Comparison of ENCODE assay signal across 19 mouse cellular contexts in the genomic region with DNA sequence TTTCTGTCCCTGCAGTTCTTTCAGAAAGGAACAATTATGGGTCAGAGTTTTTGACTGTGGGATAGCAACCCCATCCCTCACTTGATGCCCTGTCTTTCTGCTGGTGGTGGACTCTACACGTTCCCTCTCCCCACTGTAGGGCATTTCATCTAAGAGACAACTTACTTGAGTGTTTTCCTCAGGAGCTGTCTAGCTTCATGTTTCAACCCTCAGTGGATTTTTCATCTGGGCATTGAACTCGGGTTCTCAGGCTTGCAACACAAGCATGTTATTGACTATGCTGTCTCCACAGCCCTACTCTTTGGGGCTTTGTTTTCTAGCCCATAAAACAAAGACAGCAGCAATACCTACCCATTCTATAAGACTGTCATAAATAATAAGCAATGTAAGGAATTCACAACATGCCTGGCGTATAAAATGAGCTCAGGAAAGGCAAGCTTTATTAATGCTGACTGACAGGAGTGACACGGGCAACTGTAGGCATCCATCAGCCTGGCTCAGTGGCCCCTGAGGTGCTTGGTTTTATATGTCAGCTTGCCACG.
"Had no signal": no experiment of that assay in that cellular context is flagged by ENCODE, and none has a peak within 500 bp of the region (broad histone marks: within the 10 kb centered on the region; RNA-seq: fewer than 3 reads in every experiment).

No protein-coding gene starts in this region.

- H3K9me3 ChIP-seq: midbrain, embryonic 13.5 days; neural tube, embryonic 15.5 days had no signal

- DNase-seq: lung, adult 18-20 months; lung, embryonic 14.5 days; lung, postnatal 10 days; lung, postnatal 4 days; retina, postnatal 1 day; right cerebral cortex, adult 18-20 months; right cerebral cortex, postnatal 25 days; right cerebral cortex, postnatal 4 days; spleen, adult 18-20 months; thymus, adult 18-20 months; thymus, postnatal 14 days; thymus, postnatal 36 days had no signal

- H3K9ac ChIP-seq: liver, embryonic 14.5 days; lung, embryonic 14.5 days; midbrain, embryonic 13.5 days; neural tube, embryonic 13.5 days; neural tube, embryonic 15.5 days had no signal

- H3K27ac ChIP-seq: liver, embryonic 14.5 days; midbrain, embryonic 10.5 days; midbrain, embryonic 13.5 days; neural tube, embryonic 13.5 days; neural tube, embryonic 15.5 days had no signal

- H3K27me3 ChIP-seq: midbrain, embryonic 13.5 days; neural tube, embryonic 13.5 days; neural tube, embryonic 15.5 days had no signal

- H3K4me2 ChIP-seq: lung, embryonic 14.5 days; midbrain, embryonic 13.5 days; neural tube, embryonic 13.5 days; neural tube, embryonic 15.5 days had no signal

- H3K4me3 ChIP-seq: midbrain, embryonic 10.5 days; midbrain, embryonic 13.5 days; myocyte; neural tube, embryonic 13.5 days; neural tube, embryonic 15.5 days had no signal

- ATAC-seq: midbrain, embryonic 13.5 days; midbrain, embryonic 16.5 days had no signal

- H3K36me3 ChIP-seq: midbrain, embryonic 10.5 days; midbrain, embryonic 13.5 days; neural tube, embryonic 13.5 days; neural tube, embryonic 15.5 days had no signal
